15 mouse cellular contexts compared by ENCODE assay signal in the genomic region with DNA sequence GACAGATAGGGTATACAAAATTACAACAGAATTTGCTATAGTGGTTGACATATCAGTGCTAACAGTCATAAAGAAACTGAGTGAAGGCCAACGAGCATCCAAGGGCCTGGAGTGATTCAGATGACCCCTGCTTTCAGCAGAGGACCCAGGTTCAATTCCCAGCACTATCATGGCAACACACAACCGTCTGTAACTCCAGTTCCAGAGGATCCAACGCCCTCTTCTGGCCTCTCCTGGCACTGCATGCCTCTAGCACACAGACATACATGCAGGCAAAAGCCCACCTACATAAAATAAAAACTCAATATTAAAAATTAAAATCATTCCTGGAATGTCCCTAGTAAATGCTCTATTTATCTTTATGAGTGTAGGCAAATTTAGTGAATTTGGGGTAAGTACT.
"Had no signal": no experiment of that assay in that cellular context is flagged by ENCODE, and none has a peak within 500 bp of the region (broad histone marks: within the 10 kb centered on the region; RNA-seq: fewer than 3 reads in every experiment).

No protein-coding gene starts in this region.

- H3K4me2 ChIP-seq: limb, embryonic 15.5 days; liver, embryonic 13.5 days; neural tube, embryonic 13.5 days; stomach, embryonic 15.5 days had no signal

- H3K9me3 ChIP-seq: limb, embryonic 15.5 days; liver, embryonic 13.5 days; midbrain, embryonic 10.5 days; neural tube, embryonic 13.5 days; stomach, embryonic 15.5 days had no signal

- H3K9ac ChIP-seq: limb, embryonic 15.5 days; liver, embryonic 13.5 days; neural tube, embryonic 13.5 days; stomach, embryonic 15.5 days had no signal

- H3K27me3 ChIP-seq: limb, embryonic 15.5 days; liver, embryonic 13.5 days; neural tube, embryonic 13.5 days; stomach, embryonic 15.5 days had no signal

- H3K27ac ChIP-seq: limb, embryonic 15.5 days; liver, embryonic 13.5 days; midbrain, embryonic 10.5 days; neural tube, embryonic 13.5 days; stomach, embryonic 15.5 days had no signal

- H3K4me3 ChIP-seq: limb, embryonic 15.5 days; liver, embryonic 13.5 days; midbrain, embryonic 10.5 days; neural tube, embryonic 13.5 days; stomach, embryonic 15.5 days had no signal

- DNase-seq: kidney, adult 9 months; kidney, postnatal 14 days; layer of hippocampus, postnatal 36 days; liver, embryonic 13.5 days; lung, adult 18-20 months; lung, postnatal 4 days; midbrain, embryonic 14.5 days; retina, postnatal 1 day; thymus, adult 18-20 months; thymus, postnatal 14 days had no signal

- H3K4me1 ChIP-seq: limb, embryonic 15.5 days; liver, embryonic 13.5 days; midbrain, embryonic 10.5 days; neural tube, embryonic 13.5 days; stomach, embryonic 15.5 days had no signal

- H3K36me3 ChIP-seq: limb, embryonic 15.5 days; liver, embryonic 13.5 days; midbrain, embryonic 10.5 days; neural tube, embryonic 13.5 days; stomach, embryonic 15.5 days had no signal

- ATAC-seq: lung, postnatal 0 days had no signal
